Mouse (Mus musculus) hindbrain, postnatal 0 days (tissue): ENCODE results near the gene Ncor1. TPM values are rescaled to one million over a fixed set of nuclear protein-coding genes. Genes with fewer than 3 reads are reported as not detected.
"Not testable (repeated sequence)": the region's sequence is repeated elsewhere in the genome, so short reads cannot be mapped to it uniquely, and the experiment has no call there.

ENCODE experiments used
- ATAC-seq: fragments of 200-750 bp; cut with Nextera tagmentation; 2 replicates; pipeline ENCODE4 v1.8.0; 2017; ENCODE audit warnings: mild to moderate bottlenecking, moderate TSS enrichment, moderate library complexity
- DNase-seq: peaks from one replicate; pipeline ENCODE4 v3.0.0-alpha.2; 2015; ENCODE audit warnings: low spot score
- H3K27ac ChIP-seq: fragments of 300-500 bp; sonication (generic); 2 replicates; pipeline ENCODE4 v1.5.1; 2014; ENCODE audit warnings: mild to moderate bottlenecking
- H3K27me3 ChIP-seq: fragments of 300-500 bp; sonication (generic); 2 replicates; pipeline ENCODE4 v1.6.1; 2014; ENCODE audit warnings: low read length, mixed read lengths; ENCODE audit not compliant: insufficient read depth
- H3K36me3 ChIP-seq: fragments of 300-500 bp; sonication (generic); 2 replicates; pipeline ENCODE4 v1.6.1; 2014; ENCODE audit warnings: low read length, mixed read lengths; ENCODE audit not compliant: insufficient read depth
- H3K4me1 ChIP-seq: fragments of 300-500 bp; sonication (generic); 2 replicates; pipeline ENCODE4 v1.6.1; 2014; ENCODE audit warnings: antibody characterized with exemption, low read length, mixed read lengths; ENCODE audit not compliant: insufficient read depth
- H3K4me2 ChIP-seq: fragments of 300-500 bp; sonication (generic); 2 replicates; pipeline ENCODE4 v1.6.1; 2014; ENCODE audit warnings: low read depth, mild to moderate bottlenecking, low read length, moderate library complexity, mixed read lengths
- H3K4me3 ChIP-seq: fragments of 300-500 bp; sonication (generic); 2 replicates; pipeline ENCODE4 v1.5.1; 2014; ENCODE audit warnings: low read length
- H3K9ac ChIP-seq: fragments of 300-500 bp; sonication (generic); replicated peaks from 2 replicates; pipeline ENCODE4 v1.6.1; 2014; ENCODE audit warnings: mild to moderate bottlenecking, low read length, moderate library complexity, mixed read lengths
- H3K9me3 ChIP-seq: fragments of 300-500 bp; sonication (generic); 2 replicates; pipeline ENCODE4 v1.6.1; 2016; ENCODE audit warnings: low read length, mixed read lengths
- CTCF ChIP-seq: IDR thresholded peaks from 2 replicates; pipeline ENCODE4 v1.5.1; 2016; ENCODE audit warnings: antibody characterized with exemption, control low read depth, low read depth
- WGBS: fragments of 180-500 bp; shearing (Covaris S2); extraction: QIAGEN DNeasy Blood & Tissue Kit; methylation state at CpG from one replicate; pipeline ENCODE4 v1.1.7; 2014; 5-methylcytosine and 5-hydroxymethylcytosine counted together
- polyA plus RNA-seq: library from polyadenylated mRNA; unstranded; fragments of >200 nt; fragmentation: Nextera tagmentation; extraction: Ambion mirVana; gene quantifications from 2 replicates; pipeline ENCODE4 v1.2.1, GENCODE M21; 2015
- total RNA-seq: library from RNA; depleted of rRNA; stranded (reverse); fragments of >200 nt; gene quantifications from 2 replicates; pipeline ENCODE4 v1.2.3, GENCODE M21; 2014

The Ncor1 gene
- total and polyA plus RNA-seq, 2 experiments from 2014 or later, result 137 to 148 TPM

DNA sequence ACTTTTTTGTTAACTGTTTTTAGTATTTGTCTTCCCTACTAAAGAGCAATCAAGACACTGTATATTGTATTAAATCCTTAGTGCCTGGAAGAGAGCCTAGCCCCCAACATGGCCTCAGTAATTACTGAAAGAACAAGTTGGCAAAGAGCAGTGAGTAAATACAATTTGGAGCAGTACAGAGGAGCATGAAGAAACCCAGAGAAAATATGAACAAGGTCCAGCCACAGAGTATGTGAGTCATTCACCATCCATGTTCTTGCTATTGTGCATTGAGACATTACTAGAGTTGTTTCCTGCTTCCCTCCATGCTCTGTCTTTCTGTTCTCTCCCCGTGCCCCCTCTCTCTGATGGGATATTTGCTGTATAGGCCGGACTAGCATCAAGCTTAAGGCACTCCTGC, 164.2 kb downstream of the Ncor1 start:
- H3K9me3 ChIP-seq, result no peaks in the 10 kb centered on the region
- no peak overlapping the region for H3K27ac ChIP-seq
- H3K4me3 ChIP-seq, result no peak overlapping the region
- H3K4me1 ChIP-seq, result no peaks in the 10 kb centered on the region
- no peaks in the 10 kb centered on the region for H3K27me3 ChIP-seq
- no peak overlapping the region; the same call in 1 of the 2 replicates for H3K9ac ChIP-seq
- 89% methylated on average over 2 of the region's 2 CpGs for WGBS
- no peak for TF ChIP-seq CTCF
- ATAC-seq (no peak), DNase-seq (no peak)
- H3K4me2 ChIP-seq, result no peak overlapping the region
- peaks cover 14% of the 10 kb centered on the region; the same call in 1 of the 2 replicates for H3K36me3 ChIP-seq

DNA sequence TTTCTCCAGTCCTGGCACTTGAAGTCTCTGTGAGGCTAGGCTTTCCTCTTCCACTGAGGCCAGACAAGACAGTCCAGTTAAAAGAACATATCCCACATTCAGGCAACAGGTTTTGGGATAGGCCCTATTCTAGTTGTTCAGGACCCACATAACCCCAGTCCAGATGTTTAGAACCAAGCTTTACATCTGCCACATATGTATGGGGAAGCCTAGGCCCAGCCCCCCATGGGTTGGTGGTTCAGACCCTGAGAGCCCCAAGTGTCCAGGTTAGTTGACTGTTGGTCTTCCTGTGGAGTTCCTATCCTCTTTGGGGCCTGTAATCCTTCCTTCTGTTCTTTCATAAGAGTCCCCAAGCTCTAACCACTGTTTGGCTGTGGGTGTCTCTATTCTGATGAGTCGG, 170.6 kb downstream of the Ncor1 start:
- Histone ChIP-seq H3K4me1 (no peaks in the 10 kb centered on the region), H3K9ac (no peak overlapping the region), H3K27ac (no peak overlapping the region), H3K27me3 (no peaks in the 10 kb centered on the region), H3K36me3 (peaks cover 18% of the 10 kb centered on the region; the same call in 1 of the 2 replicates), H3K4me3 (no peak overlapping the region), H3K4me2 (no peak overlapping the region), H3K9me3 (no peaks in the 10 kb centered on the region)
- ATAC-seq (no peak), DNase-seq (no peak)
- no peak for TF ChIP-seq CTCF
- 88% methylated on average over 1 of the region's 1 CpGs for WGBS

DNA sequence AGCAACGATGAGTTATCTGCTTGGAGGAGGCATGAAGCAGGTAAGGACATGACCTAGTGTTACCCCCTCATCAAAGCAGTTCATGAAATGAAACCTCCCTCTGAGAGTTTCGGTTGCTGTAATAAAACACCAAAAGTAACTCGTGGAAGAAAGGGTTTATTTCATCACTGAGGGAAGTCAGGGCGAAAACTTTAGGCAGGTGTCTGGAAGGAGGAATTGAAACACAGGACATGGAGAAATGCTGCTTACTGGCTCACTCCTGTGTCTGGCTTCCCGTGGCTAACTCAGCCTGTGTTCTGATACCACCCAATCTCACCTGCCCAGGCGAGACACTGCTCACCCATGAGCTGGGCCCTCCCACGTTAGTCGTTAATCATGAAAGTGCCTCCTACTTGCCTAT, 173.3 kb downstream of the Ncor1 start:
- ATAC-seq, result no peak
- 0 out of 2 replicates have a peak, but pooled peaks cover 6% of the 10 kb centered on the region for H3K4me1 ChIP-seq
- no peak for DNase-seq
- no peak for TF ChIP-seq CTCF
- no peaks in the 10 kb centered on the region for H3K27me3 ChIP-seq
- peaks cover 14% of the 10 kb centered on the region; the same call in 1 of the 2 replicates for H3K36me3 ChIP-seq
- H3K4me2 ChIP-seq, result no peak overlapping the region
- H3K9me3 ChIP-seq, result no peaks in the 10 kb centered on the region
- no peak overlapping the region for H3K9ac ChIP-seq
- H3K27ac ChIP-seq, result no peak overlapping the region
- 92% methylated on average over 8 of the region's 8 CpGs for WGBS
- no peak overlapping the region for H3K4me3 ChIP-seq

DNA sequence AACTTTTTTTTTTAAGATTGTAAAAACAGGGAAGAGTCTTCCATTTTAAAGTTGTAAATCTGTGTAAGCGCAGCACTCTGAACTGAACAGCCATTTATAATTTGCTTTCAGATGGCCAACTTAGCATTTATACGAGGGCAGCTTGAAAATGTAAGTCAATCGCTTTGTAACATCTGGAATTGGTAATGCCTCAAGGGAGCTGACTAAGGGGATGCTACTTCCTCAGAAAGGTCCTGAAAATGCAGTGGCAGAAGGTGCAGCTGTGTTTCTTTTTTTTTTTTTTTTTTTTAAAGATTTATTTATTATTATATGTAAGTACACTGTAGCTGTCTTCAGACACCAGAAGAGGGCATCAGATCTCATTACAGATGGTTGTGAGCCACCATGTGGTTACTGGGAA, 174.3 kb downstream of the Ncor1 start:
- not testable (repeated sequence) for DNase-seq, H3K4me3 ChIP-seq, H3K9ac ChIP-seq, ATAC-seq, H3K9me3 ChIP-seq, H3K4me1 ChIP-seq, H3K27ac ChIP-seq, H3K27me3 ChIP-seq, H3K4me2 ChIP-seq
- 85% methylated on average over 3 of the region's 3 CpGs for WGBS
- H3K36me3 ChIP-seq, result peaks cover 14% of the 10 kb centered on the region; the same call in 1 of the 2 replicates

DNA sequence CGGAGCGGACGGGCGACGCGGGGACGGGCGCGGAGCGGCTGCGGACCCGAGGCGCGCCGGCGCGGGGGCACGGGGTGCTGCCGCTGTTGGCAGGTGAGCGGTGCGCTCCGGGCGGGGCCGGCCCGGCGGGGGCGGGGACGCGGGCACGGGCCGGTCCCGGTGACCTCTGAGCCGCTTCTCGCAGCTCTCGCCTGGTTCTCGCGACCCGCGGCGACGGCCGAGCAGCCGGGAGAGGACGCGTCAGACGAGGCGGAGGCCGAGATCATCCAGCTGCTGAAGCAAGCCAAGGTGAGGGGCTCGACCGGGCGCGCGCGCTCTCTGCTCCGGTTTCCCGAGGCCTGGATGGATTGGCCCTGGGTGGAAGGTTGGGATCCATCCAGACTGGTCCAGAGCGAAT, 176.7 kb downstream of the Ncor1 start:
- Histone ChIP-seq H3K4me1 (0 out of 2 replicates have a peak, but pooled peaks cover 6% of the 10 kb centered on the region), H3K36me3 (peaks cover 14% of the 10 kb centered on the region; the same call in 1 of the 2 replicates), H3K27ac (peak overlapping the region; percentile 94), H3K4me3 (peak overlapping the region; percentile 98), H3K9me3 (no peaks in the 10 kb centered on the region), H3K9ac (peak overlapping the region; percentile 89), H3K27me3 (no peaks in the 10 kb centered on the region), H3K4me2 (peak overlapping the region; percentile 75)
- no peak for TF ChIP-seq CTCF
- WGBS, result 3% methylated on average over 51 of the region's 57 CpGs
- DNase-seq, result peak; percentile 51
- peak; percentile 75 for ATAC-seq

DNA sequence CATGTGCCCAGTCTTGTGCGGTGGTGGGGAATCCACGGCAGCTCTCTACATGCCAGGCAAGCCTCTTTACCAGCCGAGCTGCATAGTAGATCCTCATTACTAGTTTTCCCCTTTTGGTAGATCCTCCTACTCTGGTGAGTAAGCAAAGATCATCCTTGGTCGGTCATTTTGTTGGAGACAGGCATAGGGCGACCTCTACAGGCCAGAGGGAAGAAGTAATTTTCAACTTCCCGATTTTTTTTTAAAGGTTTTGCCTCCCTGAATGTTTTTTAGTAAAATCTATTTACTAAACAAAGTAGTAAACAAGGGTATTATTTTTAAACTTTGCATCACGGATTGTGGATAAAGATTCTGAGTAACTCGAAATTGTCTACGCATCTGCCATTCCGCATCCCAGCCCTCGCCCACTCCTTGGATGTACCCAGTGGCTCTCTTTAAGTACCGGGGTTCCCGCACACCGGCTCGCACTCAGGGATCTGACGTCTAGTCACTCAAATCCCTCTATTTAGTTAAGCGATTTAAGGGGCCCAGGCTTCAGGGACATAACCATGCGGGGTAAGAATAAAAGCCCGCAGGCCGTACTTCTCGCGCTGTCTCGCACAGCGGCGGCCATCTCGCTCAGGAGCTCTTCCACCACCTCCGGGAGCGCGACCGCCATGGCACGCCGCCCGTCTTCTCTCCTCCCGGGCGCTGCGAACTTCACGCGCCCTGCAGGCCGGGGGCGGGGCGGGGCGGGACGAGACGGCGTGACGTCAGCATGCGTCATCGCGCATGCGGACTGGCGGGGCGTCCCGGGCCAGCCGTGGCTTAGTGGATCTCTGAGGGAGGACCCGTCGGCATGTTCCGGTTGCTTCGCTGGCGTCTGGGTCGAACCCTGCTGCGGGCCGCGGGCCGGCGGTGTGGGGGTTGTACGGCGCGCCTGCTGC, 177.4 kb downstream of the Ncor1 start, which contains the start of the genes Zswim7 and Ttc19:
TSS of gene Zswim7 (minus strand) at position 701 of the 926 bp plus-strand sequence.
TSS of gene Ttc19 (plus strand) at position 799 of the 926 bp plus-strand sequence.
- ATAC-seq, result peak; percentile 97
- Histone ChIP-seq H3K9ac (peak within 1 kb of the TSS; percentile 89), H3K9me3 (no peaks in the 10 kb centered on the region), H3K36me3 (peaks cover 12% of the 10 kb centered on the region; the same call in 1 of the 2 replicates), H3K4me1 (0 out of 2 replicates have a peak, but pooled peaks cover 6% of the 10 kb centered on the region), H3K4me2 (peak within 1 kb of the TSS; percentile 75), H3K4me3 (peak within 1 kb of the TSS; percentile 98), H3K27me3 (no peaks in the 10 kb centered on the region), H3K27ac (peak within 1 kb of the TSS; percentile 94)
- peak; percentile 80 for TF ChIP-seq CTCF
- DNase-seq, result peak; percentile 96
- WGBS, result under 1% methylated on average over 65 of the region's 68 CpGs
